Mouse (Mus musculus) heart, adult 9 months (tissue): ENCODE measurements at regions not wholly inside any gene's neighbourhood (a gene's known extent, or its start where the extent isn't known, plus 50 kb on each side); places are given as distances from the start of the nearest gene placed in this dataset.

ENCODE experiments used
- DNase-seq, 2 experiments: peaks; one replicate each; pipeline ENCODE4 v3.0.0; 2022; ENCODE audit warnings: low spot score in 2 of 2

- DNase-seq: peak; percentile 40 to 73
Measured at GRCm38 (mm10) chr13:57186168-57186567, 290.4 kb upstream of the Trpc7 start.

- DNase-seq: no peak
Measured at GRCm38 (mm10) chr13:57170180-57170579, 274.4 kb upstream of the Trpc7 start.

- no peak for DNase-seq
Measured at GRCm38 (mm10) chr13:57169621-57170020, 273.8 kb upstream of the Trpc7 start.

GRCm38 (mm10) chr13:57165367-57165766 lies 269.6 kb upstream of the Trpc7 start:
- no peak for DNase-seq

- DNase-seq: no peak
Measured at GRCm38 (mm10) chr13:57152787-57153186, 257.0 kb upstream of the Trpc7 start.

- no peak for DNase-seq
Measured at GRCm38 (mm10) chr13:57147623-57148022, 251.8 kb upstream of the Trpc7 start.

- DNase-seq: no peak
Measured at GRCm38 (mm10) chr13:57146708-57147107, 250.9 kb upstream of the Trpc7 start.

- no peak for DNase-seq
Measured at GRCm38 (mm10) chr13:57145782-57146181, 250.0 kb upstream of the Trpc7 start.

- DNase-seq: no peak
Measured at GRCm38 (mm10) chr13:57142851-57143250, 247.1 kb upstream of the Trpc7 start.

- DNase-seq: no peak
Measured at GRCm38 (mm10) chr13:57142441-57142840, 246.6 kb upstream of the Trpc7 start.

- no peak for DNase-seq
Measured at GRCm38 (mm10) chr13:57115936-57116335, 220.1 kb upstream of the Trpc7 start.

GRCm38 (mm10) chr13:57107956-57108355 lies 212.2 kb upstream of the Trpc7 start:
- DNase-seq: no peak

- no peak for DNase-seq
Measured at GRCm38 (mm10) chr13:57099601-57100000, 203.8 kb upstream of the Trpc7 start.

- no peak for DNase-seq
Measured at GRCm38 (mm10) chr13:57091886-57092285, 196.1 kb upstream of the Trpc7 start.

- no peak for DNase-seq
Measured at GRCm38 (mm10) chr13:57089381-57090075, 193.7 kb upstream of the Trpc7 start.

GRCm38 (mm10) chr13:57087966-57088365 lies 192.2 kb upstream of the Trpc7 start:
- no peak for DNase-seq

GRCm38 (mm10) chr13:57087398-57087797 lies 191.6 kb upstream of the Trpc7 start:
- DNase-seq: no peak

GRCm38 (mm10) chr13:57083751-57084150 lies 188.0 kb upstream of the Trpc7 start:
- no peak for DNase-seq

- no peak for DNase-seq
Measured at GRCm38 (mm10) chr13:57070479-57070878, 174.7 kb upstream of the Trpc7 start.

GRCm38 (mm10) chr13:57061656-57062055 lies 165.9 kb upstream of the Trpc7 start:
- DNase-seq: no peak

- DNase-seq: no peak
Measured at GRCm38 (mm10) chr13:57061074-57061473, 165.3 kb upstream of the Trpc7 start.

GRCm38 (mm10) chr13:57056786-57057185 lies 161.0 kb upstream of the Trpc7 start:
- no peak for DNase-seq

- no peak for DNase-seq
Measured at GRCm38 (mm10) chr13:57055409-57056195, 159.8 kb upstream of the Trpc7 start.
